Mouse (Mus musculus): ENCODE measurements at regions not wholly inside any gene's neighbourhood (a gene's known extent, or its start where the extent isn't known, plus 50 kb on each side); places are given as distances from the start of the nearest gene placed in this dataset.

- ATAC-seq: no peak
- H3K4me3 ChIP-seq (replicated peaks; ENCODE audit: low read length): no peak overlapping the region
- WGBS: 100% methylated on average over 1 of the region's 1 CpGs
- no peaks in the 10 kb centered on the region for H3K4me1 ChIP-seq (replicated peaks; ENCODE audit: control insufficient read depth, insufficient read depth, low read length)
- H3K36me3 ChIP-seq (ENCODE audit: control insufficient read depth, insufficient read depth): no peaks in the 10 kb centered on the region
- H3K9me3 ChIP-seq (ENCODE audit: control insufficient read depth, low read length): no peaks in the 10 kb centered on the region
- H3K27ac ChIP-seq (ENCODE audit: low read length): no peak overlapping the region
- H3K27me3 ChIP-seq (replicated peaks; ENCODE audit: control insufficient read depth, insufficient read depth, low read length): no peaks in the 10 kb centered on the region
- no peak overlapping the region for H3K9ac ChIP-seq (replicated peaks; ENCODE audit: low read depth, low read length)
- no peak overlapping the region for H3K4me2 ChIP-seq (ENCODE audit: low read length)
These were observed 87.0 kb upstream of the Lyplal1 start for GRCm38 (mm10) chr1:186204151-186204550.

DNA sequence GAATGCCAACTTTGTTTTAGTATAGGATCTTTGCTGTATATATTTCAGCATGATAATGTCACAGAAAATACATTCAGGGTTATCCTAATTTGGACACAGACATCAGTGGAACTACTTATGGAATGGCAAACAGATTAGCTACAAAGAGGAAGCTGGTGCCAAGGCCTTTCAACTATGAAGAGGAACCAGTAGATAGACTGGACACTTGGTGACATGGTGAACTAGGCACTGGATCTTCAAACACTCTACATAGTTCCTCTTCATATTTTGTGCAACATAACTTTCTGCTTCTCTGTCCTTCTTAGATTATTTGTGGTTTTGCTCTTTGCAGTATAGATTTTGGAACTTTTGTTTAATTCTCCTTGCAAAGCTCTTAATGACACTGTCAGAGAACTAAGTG is 85.4 kb upstream of the Lyplal1 start:
- Histone ChIP-seq H3K4me3 (replicated peaks; ENCODE audit: low read length) (no peak overlapping the region), H3K4me1 (replicated peaks; ENCODE audit: control insufficient read depth, insufficient read depth, low read length) (no peaks in the 10 kb centered on the region), H3K27me3 (replicated peaks; ENCODE audit: control insufficient read depth, insufficient read depth, low read length) (no peaks in the 10 kb centered on the region), H3K36me3 (ENCODE audit: control insufficient read depth, insufficient read depth) (no peaks in the 10 kb centered on the region), H3K27ac (ENCODE audit: low read length) (no peak overlapping the region), H3K9ac (replicated peaks; ENCODE audit: low read depth, low read length) (no peak overlapping the region), H3K4me2 (ENCODE audit: low read length) (no peak overlapping the region), H3K9me3 (ENCODE audit: control insufficient read depth, low read length) (no peaks in the 10 kb centered on the region)
- ATAC-seq: no peak

DNA sequence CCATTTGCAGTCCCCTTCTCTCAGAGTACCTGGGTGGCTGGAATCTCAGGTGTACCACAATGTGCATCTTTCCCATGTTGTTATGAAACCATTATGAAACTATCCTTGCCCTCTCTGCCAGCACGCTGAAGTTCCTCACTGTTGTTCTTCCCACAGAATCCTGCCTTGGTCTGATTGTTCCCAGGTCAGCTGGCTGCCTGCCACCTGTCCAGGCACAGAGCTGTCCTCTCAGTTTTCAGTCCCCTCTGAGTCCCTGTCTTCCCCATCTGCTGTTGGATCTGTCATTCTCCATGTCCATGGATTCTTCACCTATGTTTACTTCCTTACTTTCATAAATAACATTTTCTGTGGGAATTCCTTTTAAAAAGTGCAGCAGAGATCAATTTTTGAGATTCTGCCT is 81.3 kb upstream of the Lyplal1 start:
- H3K9ac ChIP-seq (replicated peaks; ENCODE audit: low read depth, low read length): no peak overlapping the region
- no peak overlapping the region for H3K27ac ChIP-seq (ENCODE audit: low read length)
- no peaks in the 10 kb centered on the region for H3K27me3 ChIP-seq (replicated peaks; ENCODE audit: control insufficient read depth, insufficient read depth, low read length)
- no peaks in the 10 kb centered on the region for H3K4me1 ChIP-seq (replicated peaks; ENCODE audit: control insufficient read depth, insufficient read depth, low read length)
- no peak overlapping the region for H3K4me2 ChIP-seq (ENCODE audit: low read length)
- ATAC-seq: no peak
- 85% methylated on average over 1 of the region's 1 CpGs for WGBS
- no peak overlapping the region for H3K4me3 ChIP-seq (replicated peaks; ENCODE audit: low read length)
- H3K36me3 ChIP-seq (ENCODE audit: control insufficient read depth, insufficient read depth): no peaks in the 10 kb centered on the region
- no peaks in the 10 kb centered on the region for H3K9me3 ChIP-seq (ENCODE audit: control insufficient read depth, low read length)

GRCm38 (mm10) chr1:186197057-186197456 is 79.9 kb upstream of the Lyplal1 start:
- ATAC-seq: no peak
- Histone ChIP-seq H3K4me1 (replicated peaks; ENCODE audit: control insufficient read depth, insufficient read depth, low read length) (no peaks in the 10 kb centered on the region), H3K36me3 (ENCODE audit: control insufficient read depth, insufficient read depth) (no peaks in the 10 kb centered on the region), H3K27ac (ENCODE audit: low read length) (no peak overlapping the region), H3K9ac (replicated peaks; ENCODE audit: low read depth, low read length) (no peak overlapping the region), H3K9me3 (ENCODE audit: control insufficient read depth, low read length) (no peaks in the 10 kb centered on the region), H3K4me2 (ENCODE audit: low read length) (no peak overlapping the region), H3K4me3 (replicated peaks; ENCODE audit: low read length) (no peak overlapping the region), H3K27me3 (replicated peaks; ENCODE audit: control insufficient read depth, insufficient read depth, low read length) (no peaks in the 10 kb centered on the region)
- 89% methylated on average over 2 of the region's 2 CpGs for WGBS

DNA sequence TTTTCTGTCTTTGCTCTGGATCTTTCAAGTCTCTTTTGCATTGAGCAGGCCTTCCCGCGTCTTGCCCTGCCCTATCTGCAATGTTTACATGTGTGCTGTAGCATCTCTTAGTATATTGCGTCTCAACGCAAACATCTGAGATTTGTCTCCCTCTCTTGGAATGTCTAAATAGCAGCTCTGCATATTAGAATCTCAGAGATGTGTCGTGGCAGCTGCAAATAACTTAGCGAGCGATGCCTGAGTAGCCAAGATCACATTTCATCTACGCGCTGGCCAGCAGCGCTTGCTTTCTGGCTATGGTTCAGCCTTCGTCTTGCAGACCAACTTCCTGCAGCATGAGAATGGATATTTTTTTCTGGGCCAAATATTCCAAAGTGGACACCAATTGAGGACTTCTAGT is 72.3 kb upstream of the Lyplal1 start:
- H3K4me3 ChIP-seq (replicated peaks; ENCODE audit: low read length): no peak overlapping the region
- WGBS: 82% methylated on average over 11 of the region's 11 CpGs

DNA sequence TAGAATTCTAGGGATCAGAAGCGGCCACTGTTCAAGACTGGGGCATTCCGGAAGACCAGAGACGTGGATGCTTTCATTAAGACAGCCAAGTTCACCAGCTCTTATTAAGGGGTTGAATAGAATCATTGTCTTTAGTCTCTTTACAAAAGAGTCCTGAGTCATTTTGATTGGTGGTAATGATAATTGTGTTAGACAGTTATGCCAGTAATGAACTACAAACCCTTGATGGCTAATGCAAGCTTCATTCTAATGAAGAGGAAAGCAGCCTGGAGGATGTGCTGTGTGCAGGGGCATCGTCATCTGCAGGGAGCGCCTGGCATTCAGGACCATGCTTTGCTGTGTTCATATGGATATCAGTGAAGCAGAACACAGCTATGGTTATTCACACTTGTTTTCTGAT is 70.3 kb upstream of the Lyplal1 start:
- Histone ChIP-seq H3K9me3 (ENCODE audit: control insufficient read depth, low read length) (no peaks in the 10 kb centered on the region), H3K27ac (ENCODE audit: low read length) (no peak overlapping the region), H3K4me2 (ENCODE audit: low read length) (no peak overlapping the region), H3K36me3 (ENCODE audit: control insufficient read depth, insufficient read depth) (no peaks in the 10 kb centered on the region), H3K4me3 (replicated peaks; ENCODE audit: low read length) (no peak overlapping the region), H3K9ac (replicated peaks; ENCODE audit: low read depth, low read length) (no peak overlapping the region), H3K4me1 (replicated peaks; ENCODE audit: control insufficient read depth, insufficient read depth, low read length) (peaks cover 9% of the 10 kb centered on the region), H3K27me3 (replicated peaks; ENCODE audit: control insufficient read depth, insufficient read depth, low read length) (no peaks in the 10 kb centered on the region)
- ATAC-seq: no peak
- WGBS: 24% methylated on average over 5 of the region's 5 CpGs

More for the DNA sequence above, 72.3 kb upstream of the Lyplal1 start:
- Histone ChIP-seq H3K27me3 (replicated peaks; ENCODE audit: control insufficient read depth, insufficient read depth, low read length) (no peaks in the 10 kb centered on the region), H3K4me1 (replicated peaks; ENCODE audit: control insufficient read depth, insufficient read depth, low read length) (no peaks in the 10 kb centered on the region), H3K9ac (replicated peaks; ENCODE audit: low read depth, low read length) (no peak overlapping the region), H3K36me3 (ENCODE audit: control insufficient read depth, insufficient read depth) (no peaks in the 10 kb centered on the region), H3K27ac (ENCODE audit: low read length) (no peak overlapping the region), H3K9me3 (ENCODE audit: control insufficient read depth, low read length) (no peaks in the 10 kb centered on the region), H3K4me2 (ENCODE audit: low read length) (no peak overlapping the region)
- no peak for ATAC-seq

DNA sequence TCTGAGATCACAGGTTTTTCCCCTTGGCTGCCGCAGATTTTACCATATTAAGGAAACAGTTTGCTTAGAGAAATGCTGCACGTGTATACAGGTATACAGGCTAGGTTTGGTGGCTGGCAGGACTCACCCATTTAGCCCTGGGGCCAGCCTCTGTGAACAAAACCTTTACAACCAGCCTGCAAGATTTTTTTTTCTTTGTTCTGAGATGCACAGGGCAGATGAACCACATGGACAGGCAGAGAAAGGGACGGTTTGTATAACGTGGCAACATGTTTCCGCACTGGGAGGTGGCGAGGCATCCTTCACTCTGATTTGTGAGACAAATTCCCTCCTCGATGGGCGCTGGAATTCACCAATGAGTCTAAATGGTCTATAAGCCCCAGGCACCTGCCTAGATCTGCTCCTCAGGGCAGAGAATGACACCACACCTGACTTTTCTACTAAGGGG is 66.1 kb upstream of the Lyplal1 start:
- H3K27me3 ChIP-seq (replicated peaks; ENCODE audit: control insufficient read depth, insufficient read depth, low read length): no peaks in the 10 kb centered on the region
- H3K4me3 ChIP-seq (replicated peaks; ENCODE audit: low read length): no peak overlapping the region
- no peak overlapping the region for H3K27ac ChIP-seq (ENCODE audit: low read length)
- H3K9ac ChIP-seq (replicated peaks; ENCODE audit: low read depth, low read length): no peak overlapping the region
- no peak; the same call in 1 of the 2 replicates for ATAC-seq
- H3K9me3 ChIP-seq (ENCODE audit: control insufficient read depth, low read length): no peaks in the 10 kb centered on the region
- peak overlapping the region; percentile 64 for H3K4me2 ChIP-seq (ENCODE audit: low read length)
- peaks cover 13% of the 10 kb centered on the region for H3K4me1 ChIP-seq (replicated peaks; ENCODE audit: control insufficient read depth, insufficient read depth, low read length)
- 57% methylated on average over 8 of the region's 8 CpGs for WGBS
- H3K36me3 ChIP-seq (ENCODE audit: control insufficient read depth, insufficient read depth): no peaks in the 10 kb centered on the region

- Histone ChIP-seq H3K9ac (replicated peaks; ENCODE audit: low read depth, low read length) (peak overlapping the region; percentile 44), H3K27ac (ENCODE audit: low read length) (no peak overlapping the region), H3K4me3 (replicated peaks; ENCODE audit: low read length) (peak overlapping the region; percentile 34), H3K4me1 (replicated peaks; ENCODE audit: control insufficient read depth, insufficient read depth, low read length) (peaks cover 13% of the 10 kb centered on the region), H3K27me3 (replicated peaks; ENCODE audit: control insufficient read depth, insufficient read depth, low read length) (no peaks in the 10 kb centered on the region), H3K9me3 (ENCODE audit: control insufficient read depth, low read length) (no peaks in the 10 kb centered on the region), H3K4me2 (ENCODE audit: low read length) (peak overlapping the region; percentile 64), H3K36me3 (ENCODE audit: control insufficient read depth, insufficient read depth) (no peaks in the 10 kb centered on the region)
- 16% methylated on average over 23 of the region's 23 CpGs for WGBS
- peak; percentile 87 for ATAC-seq
These were observed 65.5 kb upstream of the Lyplal1 start for GRCm38 (mm10) chr1:186182498-186183203.

- WGBS: 78% methylated on average over 3 of the region's 3 CpGs
- Histone ChIP-seq H3K36me3 (ENCODE audit: control insufficient read depth, insufficient read depth) (no peaks in the 10 kb centered on the region), H3K4me2 (ENCODE audit: low read length) (no peak overlapping the region), H3K9me3 (ENCODE audit: control insufficient read depth, low read length) (no peaks in the 10 kb centered on the region), H3K27me3 (replicated peaks; ENCODE audit: control insufficient read depth, insufficient read depth, low read length) (no peaks in the 10 kb centered on the region), H3K4me1 (replicated peaks; ENCODE audit: control insufficient read depth, insufficient read depth, low read length) (no peaks in the 10 kb centered on the region), H3K27ac (ENCODE audit: low read length) (no peak overlapping the region), H3K4me3 (replicated peaks; ENCODE audit: low read length) (no peak overlapping the region), H3K9ac (replicated peaks; ENCODE audit: low read depth, low read length) (no peak overlapping the region)
- ATAC-seq: no peak
These were observed 59.9 kb upstream of the Lyplal1 start for GRCm38 (mm10) chr1:186177019-186177418.
